Mouse (Mus musculus): ENCODE measurements around the gene Nudt17.

GRCm38 (mm10) chr3:96735200-96735599, 26.8 kb upstream of the Nudt17 start:
- no peak for TF ChIP-seq CTCF (IDR thresholded peaks at IDR 0.05; ENCODE audit: borderline replicate concordance, extremely low read depth, insufficient read depth, insufficient read length)
- no peak for TF ChIP-seq POLR2A (IDR thresholded peaks at IDR 0.05; ENCODE audit: borderline replicate concordance, extremely low read depth, insufficient read depth, insufficient read length, poor library complexity, severe bottlenecking)

Data from brain, embryonic 14.5 days (tissue).